Mouse (Mus musculus): ENCODE measurements around the gene Efcab9.

DNA sequence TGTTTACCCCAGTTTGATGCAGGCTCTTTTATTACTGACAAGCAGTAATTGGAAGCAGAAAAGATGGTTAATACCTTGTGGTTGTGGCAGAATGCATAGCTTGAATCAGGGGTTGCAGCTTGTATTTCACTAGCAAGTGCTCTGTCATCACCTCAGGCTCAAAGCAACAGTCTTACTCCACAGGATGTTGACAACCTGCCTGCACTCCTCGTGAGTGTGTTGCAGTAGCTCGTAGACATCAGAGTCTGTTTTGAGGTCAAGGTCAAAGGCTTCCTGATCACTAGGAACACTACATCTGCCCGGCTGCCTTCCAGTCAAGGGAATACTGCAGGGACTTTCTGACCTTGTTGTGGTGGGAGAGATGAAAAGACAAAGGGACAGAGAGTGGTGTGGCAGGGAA lies 45.3 kb downstream of the Efcab9 start:
- TF ChIP-seq POLR2A (IDR thresholded peaks at IDR 0.05; ENCODE audit: borderline replicate concordance, low read depth, low read length) (no peak), CTCF (IDR thresholded peaks at IDR 0.05; ENCODE audit: low read depth, low read length) (no peak)
